Mouse (Mus musculus): ENCODE measurements around the gene Cox14. TPM values are rescaled to one million over a fixed set of nuclear protein-coding genes. Genes with fewer than 3 reads are reported as not detected.
"Not testable (repeated sequence)": the region's sequence is repeated elsewhere in the genome, so short reads cannot be mapped to it uniquely, and the experiment has no call there.

The Cox14 gene
- polyA plus RNA-seq, 1 experiment from 2014 or later = 145 TPM

GRCm38 (mm10) chr15:99718461-99719021 lies 6.9 kb upstream of the Cox14 start:
- Histone ChIP-seq H3K27me3 (no peaks in the 10 kb centered on the region), H3K4me1 (replicated peaks) (peaks cover 12% of the 10 kb centered on the region), H3K9ac (replicated peaks) (no peak overlapping the region), H3K4me3 (replicated peaks) (no peak overlapping the region), H3K36me3 (peaks cover 68% of the 10 kb centered on the region), H3K27ac (no peak overlapping the region), H3K9me3 (no peaks in the 10 kb centered on the region), H3K4me2 (no peak overlapping the region)
- 90% methylated on average over 9 of the region's 9 CpGs for WGBS
- no peak for ATAC-seq (ENCODE audit: insufficient number of reproducible peaks, insufficient read depth, low FRiP score, low TSS enrichment, low read depth)

GRCm38 (mm10) chr15:99719865-99720264 lies 5.6 kb upstream of the Cox14 start:
- no peak overlapping the region for H3K9ac ChIP-seq (replicated peaks)

GRCm38 (mm10) chr15:99721921-99722743 lies 3.3 kb upstream of the Cox14 start:
- no peak overlapping the region for H3K9ac ChIP-seq (replicated peaks)
- no peak overlapping the region for H3K4me2 ChIP-seq
- no peak for ATAC-seq (ENCODE audit: insufficient number of reproducible peaks, insufficient read depth, low FRiP score, low TSS enrichment, low read depth)
- peaks cover 27% of the 10 kb centered on the region for H3K4me1 ChIP-seq (replicated peaks)
- H3K4me3 ChIP-seq (replicated peaks) = no peak overlapping the region
- 80% methylated on average over 25 of the region's 25 CpGs for WGBS
- H3K36me3 ChIP-seq = peaks cover 46% of the 10 kb centered on the region
- H3K9me3 ChIP-seq = no peaks in the 10 kb centered on the region
- no peak overlapping the region for H3K27ac ChIP-seq
- no peaks in the 10 kb centered on the region for H3K27me3 ChIP-seq

More at GRCm38 (mm10) chr15:99719865-99720264, 5.6 kb upstream of the Cox14 start:
- Histone ChIP-seq H3K36me3 (peaks cover 62% of the 10 kb centered on the region), H3K27ac (no peak overlapping the region), H3K4me3 (replicated peaks) (no peak overlapping the region), H3K9me3 (no peaks in the 10 kb centered on the region), H3K27me3 (no peaks in the 10 kb centered on the region), H3K4me2 (no peak overlapping the region), H3K4me1 (replicated peaks) (peaks cover 25% of the 10 kb centered on the region)
- no peak for ATAC-seq (ENCODE audit: insufficient number of reproducible peaks, insufficient read depth, low FRiP score, low TSS enrichment, low read depth)
- WGBS = 72% methylated on average over 8 of the region's 8 CpGs

GRCm38 (mm10) chr15:99723120-99723514 lies 2.3 kb upstream of the Cox14 start:
- H3K27ac ChIP-seq = peak overlapping the region; percentile 53; the same call in 1 of the 2 replicates
- no peak for ATAC-seq (ENCODE audit: insufficient number of reproducible peaks, insufficient read depth, low FRiP score, low TSS enrichment, low read depth)
- no peaks in the 10 kb centered on the region for H3K27me3 ChIP-seq
- peaks cover 47% of the 10 kb centered on the region for H3K36me3 ChIP-seq
- no peak overlapping the region for H3K9ac ChIP-seq (replicated peaks)
- no peaks in the 10 kb centered on the region for H3K9me3 ChIP-seq
- no peak overlapping the region for H3K4me2 ChIP-seq
- H3K4me1 ChIP-seq (replicated peaks) = peaks cover 27% of the 10 kb centered on the region
- 68% methylated on average over 10 of the region's 10 CpGs for WGBS
- H3K4me3 ChIP-seq (replicated peaks) = no peak overlapping the region

GRCm38 (mm10) chr15:99723515-99724291 lies 1.7 kb upstream of the Cox14 start:
- peaks cover 47% of the 10 kb centered on the region for H3K36me3 ChIP-seq
- no peak overlapping the region for H3K4me3 ChIP-seq (replicated peaks)
- peaks cover 2% of the 10 kb centered on the region; the same call in 1 of the 2 replicates for H3K9me3 ChIP-seq
- H3K4me1 ChIP-seq (replicated peaks) = peaks cover 27% of the 10 kb centered on the region
- peak overlapping the region; percentile 69 for H3K27ac ChIP-seq
- no peaks in the 10 kb centered on the region for H3K27me3 ChIP-seq
- H3K4me2 ChIP-seq = peak overlapping the region; percentile 80; the same call in 1 of the 2 replicates
- 33% methylated on average over 11 of the region's 11 CpGs for WGBS
- H3K9ac ChIP-seq (replicated peaks) = no peak overlapping the region; the same call in 1 of the 2 replicates
- no peak for ATAC-seq (ENCODE audit: insufficient number of reproducible peaks, insufficient read depth, low FRiP score, low TSS enrichment, low read depth)

- Histone ChIP-seq H3K27me3 (no peaks in the 10 kb centered on the region), H3K4me1 (replicated peaks) (peaks cover 27% of the 10 kb centered on the region), H3K9ac (replicated peaks) (peak overlapping the region; percentile 48; the same call in 1 of the 2 replicates), H3K9me3 (peaks cover 7% of the 10 kb centered on the region), H3K4me3 (replicated peaks) (peak overlapping the region; percentile 99), H3K27ac (peak overlapping the region; percentile 69), H3K36me3 (peaks cover 49% of the 10 kb centered on the region), H3K4me2 (peak overlapping the region; percentile 80)
- ATAC-seq (ENCODE audit: insufficient number of reproducible peaks, insufficient read depth, low FRiP score, low TSS enrichment, low read depth) = no peak
- 14% methylated on average over 16 of the region's 16 CpGs for WGBS
Observed at GRCm38 (mm10) chr15:99724292-99725021, 961 bp upstream of the Cox14 start.

- Histone ChIP-seq H3K4me3 (replicated peaks) (peak overlapping the region; percentile 99), H3K27ac (no peak overlapping the region), H3K4me2 (peak overlapping the region; percentile 80), H3K4me1 (replicated peaks) (peaks cover 27% of the 10 kb centered on the region), H3K9me3 (peaks cover 7% of the 10 kb centered on the region), H3K36me3 (peaks cover 51% of the 10 kb centered on the region), H3K9ac (replicated peaks) (peak overlapping the region; percentile 94), H3K27me3 (no peaks in the 10 kb centered on the region)
- 81% methylated on average over 2 of the region's 2 CpGs for WGBS
- ATAC-seq (ENCODE audit: insufficient number of reproducible peaks, insufficient read depth, low FRiP score, low TSS enrichment, low read depth) = no peak
Observed at GRCm38 (mm10) chr15:99726549-99726948, 1.1 kb downstream of the Cox14 start.

- not testable (repeated sequence) for ATAC-seq (ENCODE audit: insufficient number of reproducible peaks, insufficient read depth, low FRiP score, low TSS enrichment, low read depth); H3K4me3 ChIP-seq (replicated peaks); H3K9ac ChIP-seq (replicated peaks); H3K27me3 ChIP-seq; H3K9me3 ChIP-seq; H3K27ac ChIP-seq
- 94% methylated on average over 4 of the region's 5 CpGs for WGBS
- Histone ChIP-seq H3K4me2 (peak overlapping the region; percentile 80; the same call in 1 of the 2 replicates), H3K36me3 (peaks cover 53% of the 10 kb centered on the region), H3K4me1 (replicated peaks) (peaks cover 27% of the 10 kb centered on the region)
Observed at GRCm38 (mm10) chr15:99727039-99727438, 1.6 kb downstream of the Cox14 start.

- peaks cover 27% of the 10 kb centered on the region for H3K4me1 ChIP-seq (replicated peaks)
- H3K9ac ChIP-seq (replicated peaks) = no peak overlapping the region
- no peaks in the 10 kb centered on the region for H3K27me3 ChIP-seq
- no peak for ATAC-seq (ENCODE audit: insufficient number of reproducible peaks, insufficient read depth, low FRiP score, low TSS enrichment, low read depth)
- peaks cover 55% of the 10 kb centered on the region for H3K36me3 ChIP-seq
- no peak overlapping the region for H3K27ac ChIP-seq
- WGBS = 95% methylated on average over 12 of the region's 12 CpGs
- H3K9me3 ChIP-seq = peaks cover 7% of the 10 kb centered on the region
- H3K4me2 ChIP-seq = no peak overlapping the region
- H3K4me3 ChIP-seq (replicated peaks) = no peak overlapping the region
Observed at GRCm38 (mm10) chr15:99727525-99727924, 2.1 kb downstream of the Cox14 start.

- H3K27ac ChIP-seq = no peak overlapping the region
- H3K36me3 ChIP-seq = peaks cover 55% of the 10 kb centered on the region
- peaks cover 25% of the 10 kb centered on the region for H3K4me1 ChIP-seq (replicated peaks)
- no peak for ATAC-seq (ENCODE audit: insufficient number of reproducible peaks, insufficient read depth, low FRiP score, low TSS enrichment, low read depth)
- 93% methylated on average over 5 of the region's 5 CpGs for WGBS
- H3K9me3 ChIP-seq = peaks cover 7% of the 10 kb centered on the region
- H3K27me3 ChIP-seq = no peaks in the 10 kb centered on the region
- no peak overlapping the region for H3K9ac ChIP-seq (replicated peaks)
- H3K4me3 ChIP-seq (replicated peaks) = no peak overlapping the region
- no peak overlapping the region for H3K4me2 ChIP-seq
Observed at GRCm38 (mm10) chr15:99728211-99728610, 2.8 kb downstream of the Cox14 start.
